ENCODE assay signal across 15 mouse cellular contexts in genomic region chr6:147800846-147801245, GRCm38 (mm10).
"Had no signal": no experiment of that assay in that cellular context is flagged by ENCODE, and none has a peak within 500 bp of the region (broad histone marks: within the 10 kb centered on the region; RNA-seq: fewer than 3 reads in every experiment).

No protein-coding gene starts in this region.

- H3K9ac ChIP-seq: lung, embryonic 14.5 days; midbrain, embryonic 12.5 days; neural tube, embryonic 12.5 days; stomach, embryonic 15.5 days had no signal

- H3K27ac ChIP-seq: midbrain, embryonic 10.5 days; midbrain, embryonic 12.5 days; neural tube, embryonic 12.5 days; stomach, embryonic 15.5 days had no signal

- H3K4me1 ChIP-seq: midbrain, embryonic 12.5 days; neural tube, embryonic 12.5 days; stomach, embryonic 15.5 days had no signal

- H3K9me3 ChIP-seq: midbrain, embryonic 10.5 days; midbrain, embryonic 12.5 days; neural tube, embryonic 12.5 days; stomach, embryonic 15.5 days had no signal

- H3K4me2 ChIP-seq: lung, embryonic 14.5 days; midbrain, embryonic 12.5 days; neural tube, embryonic 12.5 days; stomach, embryonic 15.5 days had no signal

- H3K4me3 ChIP-seq: midbrain, embryonic 10.5 days; midbrain, embryonic 12.5 days; myocyte; neural tube, embryonic 12.5 days; stomach, embryonic 15.5 days had no signal

- ATAC-seq: midbrain, embryonic 16.5 days had no signal

- H3K36me3 ChIP-seq: midbrain, embryonic 10.5 days; midbrain, embryonic 12.5 days; neural tube, embryonic 12.5 days; stomach, embryonic 15.5 days had no signal

- DNase-seq: lung, adult 18-20 months; lung, embryonic 14.5 days; lung, postnatal 10 days; lung, postnatal 4 days; midbrain, embryonic 14.5 days; right cerebral cortex, postnatal 14 days; thymus, adult 18-20 months; thymus, postnatal 14 days; thymus, postnatal 36 days had no signal

- H3K27me3 ChIP-seq: midbrain, embryonic 12.5 days; neural tube, embryonic 12.5 days; stomach, embryonic 15.5 days had no signal
